ENCODE assay signal across 14 mouse cellular contexts in the genomic region with DNA sequence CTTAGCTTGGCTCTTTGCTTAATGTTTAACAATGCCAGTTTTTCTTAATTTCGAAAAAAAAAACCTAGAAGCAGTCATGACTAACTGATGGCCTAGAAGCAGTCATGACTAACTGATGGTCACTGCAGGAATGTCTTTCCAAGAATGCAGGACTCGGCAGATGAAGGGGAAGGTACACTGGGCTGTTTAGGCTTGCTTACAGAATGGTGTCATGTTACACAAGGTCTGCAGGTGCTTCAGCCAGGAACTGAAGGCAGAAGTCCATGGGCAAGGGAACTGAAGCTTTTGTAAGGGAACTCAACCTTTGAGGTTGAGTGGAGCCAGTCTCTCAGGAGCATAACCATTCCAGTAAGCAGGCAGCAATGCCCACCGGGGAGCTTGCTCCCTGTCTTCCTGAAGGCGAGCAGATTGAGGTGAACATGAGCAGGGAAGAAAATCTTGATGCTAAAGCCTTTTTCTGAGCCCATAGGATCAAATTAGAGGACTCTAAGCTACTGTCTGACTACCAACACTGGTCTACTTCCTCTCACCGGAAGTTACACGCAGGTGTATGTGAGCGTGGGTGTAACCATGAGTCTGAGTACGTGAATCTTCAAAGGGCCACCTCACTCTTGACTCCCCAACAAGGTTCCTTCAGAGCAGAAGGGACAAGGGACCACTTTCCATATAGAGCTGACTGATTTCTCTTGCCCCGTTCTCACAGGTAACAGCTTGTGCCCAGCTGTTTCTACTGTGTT.
DNase-seq lines count a peak whose midpoint lies in the region; ATAC-seq and TF ChIP-seq lines count a peak whose summit lies in the region.
"Had no signal": no experiment of that assay in that cellular context is flagged by ENCODE, and none has a peak within 500 bp of the region (broad histone marks: within the 10 kb centered on the region; RNA-seq: fewer than 3 reads in every experiment).

No protein-coding gene starts in this region.

- DNase-seq in heart, postnatal 14 days = no peak
- DNase-seq in CD4-positive helper T cell, adult 2 months (ENCODE audit: low read depth, low spot score) = peak; percentile 87
- DNase-seq in kidney, adult 9 months = peak; percentile 56
- DNase-seq in thymus, adult 2 months = peak; percentile 66
- DNase-seq in frontal cortex, postnatal 36 days (ENCODE audit: low spot score in 2 of 2) = no peak
- DNase-seq in left cerebral cortex, postnatal 36 days (ENCODE audit: low spot score in 2 of 2) = no peak
- no peak for DNase-seq in cerebellum, adult 11 months
- DNase-seq: adrenal gland, postnatal 14 days; layer of hippocampus, adult 9-11 months; left cerebral cortex, postnatal 4 days; retina, postnatal 1 day had no signal

- TF ChIP-seq POLR2A in thymus, adult 2 months (IDR thresholded peaks at IDR 0.05; ENCODE audit: control insufficient read depth, extremely low read depth, insufficient read depth, low read length, poor library complexity) = no peak

- H3K9me3 ChIP-seq in heart, embryonic 16.5 days (replicated peaks; ENCODE audit: control insufficient read depth, low read length) = no peaks in the 10 kb centered on the region
- H3K9me3 ChIP-seq: heart, embryonic 13.5 days had no signal

- H3K36me3 ChIP-seq in heart, embryonic 16.5 days (ENCODE audit: control insufficient read depth, insufficient read depth) = no peaks in the 10 kb centered on the region
- H3K36me3 ChIP-seq in thymus, adult 2 months (ENCODE audit: control insufficient read depth, insufficient read depth, low read length) = no peaks in the 10 kb centered on the region
- H3K36me3 ChIP-seq: heart, embryonic 13.5 days had no signal

- peaks cover 3% of the 10 kb centered on the region; the same call in 1 of the 2 replicates for H3K4me1 ChIP-seq in heart, embryonic 16.5 days (ENCODE audit: control insufficient read depth, insufficient read depth, low read length)
- H3K4me1 ChIP-seq in thymus, adult 2 months (replicated peaks; ENCODE audit: control insufficient read depth, insufficient read depth, low read length) = peaks cover 32% of the 10 kb centered on the region

- no peak overlapping the region for H3K4me2 ChIP-seq in heart, embryonic 16.5 days (ENCODE audit: low read depth, low read length)
- H3K4me2 ChIP-seq: heart, embryonic 13.5 days had no signal

- H3K4me3 ChIP-seq in heart, embryonic 16.5 days (ENCODE audit: low read length) = no peak overlapping the region
- no peak overlapping the region for H3K4me3 ChIP-seq in thymus, adult 2 months (ENCODE audit: control insufficient read depth, insufficient read depth, low read length)
- H3K4me3 ChIP-seq: heart, embryonic 13.5 days had no signal

- WGBS in heart, embryonic 16.5 days = 74% methylated on average over 9 of the region's 9 CpGs
- WGBS in thymus, adult 2 months = 28% methylated on average over 9 of the region's 9 CpGs

- H3K9ac ChIP-seq in heart, embryonic 16.5 days (ENCODE audit: low read length) = no peak overlapping the region
- H3K9ac ChIP-seq: heart, embryonic 13.5 days had no signal

- peak; percentile 70; the same call in 1 of the 2 replicates for ATAC-seq in heart, embryonic 16.5 days (replicated peaks; ENCODE audit: extremely low read depth, insufficient read depth, low FRiP score)

- H3K27me3 ChIP-seq in heart, embryonic 16.5 days (ENCODE audit: control insufficient read depth, insufficient read depth, low read length) = no peaks in the 10 kb centered on the region
- H3K27me3 ChIP-seq in thymus, adult 2 months (ENCODE audit: control insufficient read depth, insufficient read depth, low read length) = no peaks in the 10 kb centered on the region
- H3K27me3 ChIP-seq: CH12.LX; heart, embryonic 13.5 days had no signal

- TF ChIP-seq CTCF in thymus, adult 2 months (IDR thresholded peaks at IDR 0.05; ENCODE audit: borderline replicate concordance, control insufficient read depth, extremely low read depth, insufficient read depth, low read length, poor library complexity) = no peak

- peak overlapping the region; percentile 32 for H3K27ac ChIP-seq in heart, embryonic 16.5 days (ENCODE audit: low read length)
- peak overlapping the region; percentile 94 for H3K27ac ChIP-seq in thymus, adult 2 months (ENCODE audit: control insufficient read depth, insufficient read depth, low read length)
- H3K27ac ChIP-seq: heart, embryonic 13.5 days had no signal

- intact Hi-C loops in heart, postnatal 14 days (cut with DNase I) = no loop called here
- intact Hi-C loops in left cerebral cortex, postnatal 36 days (cut with DNase I) = no loop called here

Comparison
In these comparisons a context has a peak if more than half of its experiments do, and no peak if none do; other contexts are left out.
1. DNase-seq: peak in CD4-positive helper T cell, adult 2 months (single experiment), kidney, adult 9 months (single experiment) and thymus, adult 2 months (single experiment); none in heart, postnatal 14 days (0 of 2), frontal cortex, postnatal 36 days (0 of 2), left cerebral cortex, postnatal 36 days (0 of 2) and cerebellum, adult 11 months (single experiment).